Mouse (Mus musculus) liver, adult 2 months (tissue): ENCODE results near the gene Hacd2.

Experiments used
- CTCF ChIP-seq: fragments of 200-500 bp; IDR thresholded peaks from 2 replicates; pipeline ENCODE4 v1.5.1; 2011; ENCODE audit warnings: low read depth, low read length, control low read depth
- POLR2A ChIP-seq: fragments of 200-500 bp; IDR thresholded peaks from 2 replicates; pipeline ENCODE4 v1.6.1; 2011; ENCODE audit warnings: low read length, control low read depth; ENCODE audit not compliant: insufficient read depth; ENCODE audit errors: extremely low read depth

GRCm38 (mm10) chr16:35154245-35154640 is 132.0 kb downstream of the Hacd2 start:
- no peak for TF ChIP-seq CTCF
- TF ChIP-seq POLR2A, result no peak
